Mouse (Mus musculus) A20 (cell line): ENCODE measurements around the gene H2-DMb1.

Source experiments
- DNase-seq: peaks from one replicate; pipeline ENCODE4 v3.0.0-alpha.2; 2011; ENCODE audit warnings: low read depth, low spot score

Gene H2-DMb1

GRCm38 (mm10) chr17:34143033-34143432 lies 9.8 kb upstream of the H2-DMb1 start, which contains the start of gene H2-DMb2:
H2-DMb2 (plus strand) TSS chr17:34143307.
- peak; percentile 99 for DNase-seq

- no peak for DNase-seq
Measured at GRCm38 (mm10) chr17:34143461-34143860, 9.4 kb upstream of the H2-DMb1 start.

GRCm38 (mm10) chr17:34144221-34144620 lies 8.7 kb upstream of the H2-DMb1 start:
- DNase-seq: peak; percentile 58

- peak; percentile 94 for DNase-seq
Measured at GRCm38 (mm10) chr17:34144960-34145371, 7.9 kb upstream of the H2-DMb1 start.

GRCm38 (mm10) chr17:34155534-34155933 lies 2.7 kb downstream of the H2-DMb1 start:
- DNase-seq: no peak

- DNase-seq: peak; percentile 74
Measured at GRCm38 (mm10) chr17:34164202-34164895, 11.5 kb downstream of the H2-DMb1 start.

- DNase-seq: peak; percentile 52
Measured at GRCm38 (mm10) chr17:34165033-34165730, 12.3 kb downstream of the H2-DMb1 start.

GRCm38 (mm10) chr17:34169279-34169678 lies 16.4 kb downstream of the H2-DMb1 start:
- DNase-seq: peak; percentile 80

- no peak for DNase-seq
Measured at GRCm38 (mm10) chr17:34170487-34170876, 17.6 kb downstream of the H2-DMb1 start.

GRCm38 (mm10) chr17:34170877-34171498 lies 18.1 kb downstream of the H2-DMb1 start:
- DNase-seq: peak; percentile 97

GRCm38 (mm10) chr17:34172528-34172927 lies 19.7 kb downstream of the H2-DMb1 start:
- peak; percentile 65 for DNase-seq

GRCm38 (mm10) chr17:34174075-34174474 lies 21.2 kb downstream of the H2-DMb1 start:
- peak; percentile 80 for DNase-seq

- DNase-seq: no peak
Measured at GRCm38 (mm10) chr17:34177179-34177578, 24.3 kb downstream of the H2-DMb1 start.

GRCm38 (mm10) chr17:34179019-34179418 lies 26.1 kb downstream of the H2-DMb1 start:
- DNase-seq: no peak

GRCm38 (mm10) chr17:34179913-34180859 lies 27.3 kb downstream of the H2-DMb1 start:
- DNase-seq: peak; percentile 86

- DNase-seq: no peak
Measured at GRCm38 (mm10) chr17:34183564-34184219, 30.8 kb downstream of the H2-DMb1 start.

GRCm38 (mm10) chr17:34185526-34185925 lies 32.7 kb downstream of the H2-DMb1 start:
- DNase-seq: no peak

- DNase-seq: no peak
Measured at GRCm38 (mm10) chr17:34186885-34187260, 34.0 kb downstream of the H2-DMb1 start.

GRCm38 (mm10) chr17:34187261-34187916 lies 34.5 kb downstream of the H2-DMb1 start, which contains the start of the genes Tap1 and Psmb9:
Tap1 (plus strand) TSS chr17:34187553.
Psmb9 (minus strand) TSS chr17:34187764.
- DNase-seq: peak; percentile 98

GRCm38 (mm10) chr17:34188010-34188409 lies 35.1 kb downstream of the H2-DMb1 start:
- peak; percentile 63 for DNase-seq
